Mouse (Mus musculus): Measurements from ENCODE around the gene Tmem106a.

- TF ChIP-seq CTCF (IDR thresholded peaks at IDR 0.05; ENCODE audit: borderline replicate concordance, insufficient read depth, low read depth, low read length) (no peak), POLR2A (IDR thresholded peaks at IDR 0.05; ENCODE audit: borderline replicate concordance, insufficient read depth, low read length) (no peak)
Measured at GRCm38 (mm10) chr11:101627857-101628559, 46.0 kb downstream of the Tmem106a start.

All from cerebellum, adult 2 months (tissue).